Mouse (Mus musculus) embryo, embryonic 10.5 days (tissue): ENCODE results near the gene Jph3.

Experiments used
- DNase-seq: peaks from one replicate; pipeline ENCODE4 v3.0.0-alpha.2; 2015; ENCODE audit warnings: low spot score

Jph3 gene

DNA sequence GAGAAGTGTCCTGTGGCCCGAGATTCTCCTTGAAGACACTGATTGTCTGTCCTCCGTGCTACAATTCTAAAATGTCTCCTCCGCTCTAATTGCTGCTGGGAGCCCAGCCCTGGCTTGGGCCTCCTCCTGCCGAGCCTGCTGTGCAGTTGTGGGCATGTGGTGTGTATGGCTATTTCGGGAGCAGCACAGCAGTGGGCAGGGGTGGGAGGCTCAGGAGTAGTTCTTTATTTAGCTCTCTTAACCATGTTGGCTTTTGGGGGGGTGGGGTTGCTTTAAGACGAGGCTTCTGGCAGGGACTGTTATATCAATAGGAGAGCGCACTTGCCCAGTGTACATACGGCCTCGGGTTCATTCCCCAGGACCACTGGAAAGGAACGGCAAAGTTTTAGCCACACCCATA is 57.1 kb downstream of the Jph3 start:
- DNase-seq, result no peak

DNA sequence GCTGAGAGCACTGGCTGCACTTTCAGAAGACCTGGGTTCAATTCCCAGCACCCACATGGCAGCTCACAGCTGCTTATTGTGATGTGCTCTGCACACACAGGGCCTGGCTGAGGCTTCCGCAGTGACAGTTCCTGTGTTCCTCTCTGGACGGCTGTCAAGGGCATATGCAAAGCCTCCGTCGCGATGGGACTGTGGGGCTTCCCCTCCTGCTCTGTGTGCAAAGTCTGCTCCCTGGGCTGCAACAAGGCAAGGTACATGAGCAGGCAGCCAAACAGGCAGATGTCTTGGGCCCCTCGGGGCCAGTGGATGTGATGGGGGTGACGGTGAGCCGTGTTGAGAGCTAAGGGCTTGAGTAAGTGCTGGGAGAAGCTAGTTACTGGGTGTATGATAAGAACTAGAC is 59.4 kb downstream of the Jph3 start:
- DNase-seq, result no peak

DNA sequence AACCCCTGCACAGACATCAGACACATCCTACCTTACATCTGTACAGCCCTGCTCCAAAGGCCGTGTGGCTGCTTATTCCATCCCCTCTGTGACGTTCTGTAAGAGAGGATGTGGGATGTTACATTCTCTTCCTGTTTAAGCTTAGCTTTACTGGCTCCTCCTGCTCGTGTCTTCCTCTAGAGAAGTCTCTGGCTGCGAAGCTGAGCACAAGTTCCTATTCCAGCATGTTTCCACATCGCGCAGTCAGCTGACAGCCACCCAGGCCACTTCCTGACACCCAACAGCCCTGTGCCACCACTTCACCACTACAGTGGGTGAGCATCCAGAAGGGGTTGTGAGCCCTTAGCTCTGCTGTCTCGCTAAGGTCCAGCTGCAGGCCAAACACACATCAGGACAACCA is 62.7 kb downstream of the Jph3 start:
- no peak for DNase-seq

DNA sequence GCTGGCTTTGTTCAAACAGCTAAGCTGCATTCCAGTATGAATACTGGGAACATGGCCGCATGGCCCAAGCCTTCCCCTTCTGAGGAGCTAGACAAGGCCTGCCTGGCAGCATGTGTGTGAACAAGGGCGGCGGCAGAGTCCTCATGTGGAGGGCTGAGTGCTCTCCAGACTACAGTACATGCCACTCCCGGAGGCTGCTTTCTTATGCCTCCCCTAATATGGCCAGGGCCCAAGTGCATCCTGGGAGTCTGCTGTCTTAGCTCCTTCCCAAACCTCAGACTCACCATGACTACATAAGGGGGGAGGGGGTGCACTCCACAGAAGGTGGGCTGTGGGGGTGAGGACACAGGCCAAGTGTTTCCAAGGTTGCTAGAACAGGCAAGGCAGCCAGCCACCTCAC is 63.2 kb downstream of the Jph3 start:
- no peak for DNase-seq

DNA sequence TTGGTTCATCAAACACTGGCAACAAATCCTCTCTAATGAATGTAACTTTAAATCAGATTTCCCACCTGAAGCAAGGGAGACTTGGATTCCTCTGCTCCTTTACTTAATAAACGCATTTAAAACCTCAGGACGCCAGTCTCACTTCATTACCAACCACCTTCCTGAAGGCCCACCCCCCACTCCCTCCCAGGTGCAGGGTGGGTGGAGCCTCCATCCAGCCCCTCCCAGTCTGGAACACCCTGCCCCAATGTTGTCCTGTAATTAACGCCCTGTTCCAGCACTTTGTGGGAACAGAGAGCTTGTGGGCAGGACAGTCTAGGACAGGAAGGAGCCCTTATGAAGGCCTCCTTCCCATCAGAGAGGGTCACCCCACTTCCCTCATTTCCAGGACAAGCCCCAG is 64.7 kb downstream of the Jph3 start:
- DNase-seq, result no peak

DNA sequence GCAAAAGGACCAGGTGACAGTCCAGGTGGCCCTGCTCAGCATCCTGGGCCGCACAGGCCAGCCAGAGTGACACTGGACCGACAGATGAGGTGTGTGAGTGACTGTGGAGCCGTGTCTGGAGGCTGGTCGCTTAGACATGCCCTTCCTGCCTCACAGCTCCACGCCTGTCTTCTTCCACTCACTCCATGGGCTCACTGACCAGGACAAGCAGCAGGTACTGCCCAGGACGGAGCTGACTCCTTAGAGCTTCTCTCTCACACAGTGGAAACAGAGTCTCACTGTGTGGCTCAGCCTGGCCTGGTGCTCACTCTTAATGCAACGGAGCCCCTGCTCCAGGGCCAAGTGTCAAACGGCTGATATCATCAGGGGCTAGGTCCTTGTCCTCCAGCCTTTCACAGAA is 66.0 kb downstream of the Jph3 start:
- no peak for DNase-seq

DNA sequence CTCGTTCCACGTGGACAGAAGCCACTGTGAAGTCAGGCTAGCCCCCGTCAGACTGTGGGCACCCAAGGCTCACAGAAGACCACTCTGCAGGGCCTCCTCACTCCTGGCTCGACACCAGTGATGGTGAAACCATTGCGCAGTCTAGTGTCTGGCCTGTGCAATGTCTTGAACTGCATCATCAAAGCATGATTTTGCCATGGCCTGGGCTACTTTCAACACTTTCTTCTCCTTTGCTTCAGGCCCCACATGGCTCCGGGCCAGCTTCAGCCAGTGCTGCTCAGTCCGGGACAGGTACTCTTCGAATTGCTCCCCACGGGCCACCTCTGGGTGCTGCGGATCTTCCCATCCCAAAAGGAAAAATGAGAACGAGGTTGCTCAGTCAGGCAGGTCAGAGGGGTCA is 67.0 kb downstream of the Jph3 start:
- DNase-seq, result no peak

DNA sequence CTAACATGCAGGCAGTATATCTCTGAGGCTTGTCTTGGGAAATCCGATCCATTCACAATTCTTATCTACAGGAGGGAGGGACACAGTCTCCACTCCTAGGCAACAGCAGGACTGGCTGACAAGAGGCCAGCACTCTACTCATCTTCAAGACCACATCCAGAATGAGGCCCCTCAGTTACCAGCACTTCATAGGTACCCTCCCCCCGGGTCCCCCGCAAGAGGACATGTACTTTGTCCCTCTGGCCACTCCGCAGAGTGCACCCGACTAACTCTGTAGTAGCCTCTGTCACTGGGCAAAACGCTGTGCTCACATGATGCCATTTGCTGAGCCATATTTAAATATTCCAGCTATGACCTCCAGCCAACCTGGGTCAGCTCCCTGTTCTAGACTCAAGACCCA is 69.0 kb downstream of the Jph3 start:
- DNase-seq, result no peak

DNA sequence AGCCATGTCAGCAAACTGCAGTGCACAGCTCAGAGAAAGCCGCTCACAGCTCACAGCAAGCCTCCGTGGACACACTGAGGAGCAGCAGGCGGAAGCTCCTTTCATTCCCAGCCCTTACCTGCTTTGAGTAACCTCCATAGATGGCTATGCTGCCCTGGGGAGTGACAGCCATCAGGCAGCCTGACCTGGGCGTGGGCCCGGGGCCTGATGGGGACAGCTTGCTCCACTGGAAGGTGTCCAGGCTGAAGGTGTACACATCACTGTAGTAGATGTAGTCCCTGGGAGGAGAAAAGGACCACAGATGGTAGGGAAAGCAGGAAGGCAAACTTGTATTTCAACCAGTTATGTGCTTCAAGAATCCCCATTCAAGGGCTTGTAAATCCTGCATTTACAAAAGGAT is 75.4 kb downstream of the Jph3 start:
- no peak for DNase-seq

DNA sequence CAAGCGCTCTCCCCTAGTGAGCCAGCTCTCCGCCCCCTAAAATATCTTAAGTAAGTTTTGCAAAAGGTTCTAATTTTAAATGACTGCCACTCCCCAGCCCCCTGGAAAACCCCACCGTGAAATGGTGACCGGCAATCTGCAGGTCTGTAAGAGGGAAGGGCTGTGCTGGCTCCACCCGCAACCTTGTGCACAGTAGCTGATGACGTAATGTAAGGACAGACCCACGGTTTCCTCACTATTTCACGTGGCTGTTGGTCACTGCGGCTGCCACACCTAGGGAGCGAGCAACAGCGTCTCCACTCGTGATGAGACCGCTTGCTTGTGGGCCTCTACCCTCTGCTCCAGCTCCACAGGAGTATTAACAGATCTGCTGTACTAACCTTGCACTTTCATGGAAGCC is 76.7 kb downstream of the Jph3 start:
- DNase-seq, result no peak

DNA sequence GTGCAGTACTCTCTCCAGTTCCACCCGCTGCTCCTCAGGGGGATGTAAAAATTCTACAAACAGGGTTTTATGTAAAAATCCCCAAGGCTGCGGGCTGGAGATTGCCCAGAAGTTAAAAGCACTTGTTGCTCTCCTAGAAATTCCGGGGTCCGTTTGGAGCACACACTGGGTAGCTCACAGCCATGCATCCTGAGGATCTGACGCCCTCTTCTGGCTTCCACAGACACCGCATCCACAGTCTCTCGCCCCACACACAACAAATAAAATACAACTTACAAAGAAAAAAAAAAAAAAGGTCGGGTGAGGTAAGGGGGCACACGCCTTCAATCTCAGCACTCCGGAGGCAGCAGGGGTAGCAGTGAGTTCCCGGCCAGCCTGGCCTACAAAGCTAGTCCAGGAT is 78.6 kb downstream of the Jph3 start:
- no peak for DNase-seq

DNA sequence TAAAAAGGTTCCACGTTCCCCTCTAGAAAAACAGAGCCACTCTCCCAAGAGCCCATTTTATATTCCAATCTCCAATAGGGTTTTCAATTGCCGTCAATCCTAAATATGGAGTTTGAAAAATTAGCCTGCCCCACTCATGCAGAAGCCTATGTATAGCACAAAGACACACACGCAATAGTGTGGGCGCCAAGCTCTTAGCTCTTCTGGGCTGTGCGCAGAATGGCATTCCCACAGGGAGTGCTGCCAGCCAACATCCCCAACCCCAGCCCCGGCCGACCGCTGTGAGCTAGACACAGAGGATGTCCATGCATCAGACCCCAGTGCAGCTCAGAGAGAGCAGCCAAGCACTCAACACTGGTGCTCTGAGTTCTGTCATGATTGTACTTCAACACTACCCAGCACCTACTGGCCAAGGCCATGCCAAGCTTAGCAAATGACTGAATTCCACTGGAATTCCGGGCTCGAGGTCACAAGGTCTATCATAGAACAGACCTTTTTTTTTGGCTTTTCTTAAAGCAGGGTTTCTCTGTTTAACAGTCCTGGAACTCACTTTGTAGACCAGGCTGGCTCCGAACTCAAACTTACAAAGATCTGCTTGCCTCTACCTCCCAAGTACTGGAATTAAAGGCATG is 80.2 kb downstream of the Jph3 start:
- DNase-seq, result no peak

DNA sequence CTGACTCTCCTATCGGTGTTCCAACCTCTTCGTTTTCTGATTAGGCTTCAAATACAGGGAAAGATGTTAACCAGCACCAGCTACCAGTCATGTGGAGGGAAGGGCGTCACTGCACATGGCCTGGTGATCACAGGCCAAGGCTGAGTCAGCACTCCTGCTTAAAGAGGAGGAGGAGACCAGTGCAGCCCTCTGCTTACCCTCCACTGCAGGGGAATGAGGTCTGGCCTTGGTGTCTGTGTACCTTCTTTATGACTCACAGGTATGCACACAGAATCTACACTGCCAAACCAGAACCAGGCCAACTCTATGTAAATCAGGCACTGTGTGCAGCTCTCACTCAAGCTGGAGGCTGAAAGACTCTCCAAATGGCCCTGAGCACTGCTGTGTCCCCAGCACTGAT is 82.1 kb downstream of the Jph3 start:
- no peak for DNase-seq

DNA sequence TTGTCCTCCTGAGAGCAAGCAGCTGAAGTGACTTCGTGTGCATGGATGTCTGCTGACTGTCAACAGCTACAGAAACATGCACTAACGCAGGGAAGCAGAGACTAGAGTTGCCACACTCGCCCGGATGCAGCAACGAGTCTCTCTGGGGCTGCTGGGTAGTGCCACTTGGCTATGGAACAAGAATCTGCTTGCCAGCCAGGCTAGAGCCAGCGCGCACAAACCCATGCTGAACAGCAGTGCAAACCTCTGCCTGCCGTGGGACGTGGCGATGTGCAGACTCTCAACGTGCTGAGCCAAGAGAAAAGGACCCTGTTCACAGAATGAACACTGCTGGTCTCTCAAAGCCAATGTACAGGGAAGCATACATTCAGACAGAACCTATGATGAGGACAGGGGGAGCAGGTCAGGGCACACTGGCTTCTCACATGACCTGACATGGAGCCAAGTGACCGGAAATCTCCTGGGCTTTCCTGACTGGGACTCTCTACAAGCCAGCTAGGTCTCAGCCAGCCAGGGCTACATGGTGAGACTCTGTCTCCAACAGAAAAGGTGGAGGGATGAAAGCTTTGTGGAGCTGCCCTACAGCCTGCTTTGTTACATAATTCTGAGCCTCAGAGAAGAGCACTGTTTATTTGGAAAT is 82.6 kb downstream of the Jph3 start:
- no peak for DNase-seq

DNA sequence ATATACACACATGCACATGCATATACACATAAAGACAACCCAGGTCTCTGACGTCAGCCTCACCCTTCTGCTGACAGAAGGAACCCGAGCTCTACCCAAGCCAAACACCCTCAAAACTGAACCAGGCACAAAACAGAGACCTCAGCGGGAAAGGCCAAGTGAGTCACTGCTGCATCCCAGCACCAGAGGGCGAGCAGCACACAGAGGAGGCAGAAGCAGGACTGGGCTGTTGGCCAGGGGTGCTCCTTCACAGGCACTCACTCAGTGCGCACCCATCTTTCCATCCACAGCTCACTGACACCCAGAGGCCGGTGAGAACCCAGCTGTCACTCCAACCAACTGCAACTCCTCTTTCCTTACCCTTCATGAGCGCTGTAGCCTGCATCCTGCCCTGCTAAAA is 88.8 kb downstream of the Jph3 start:
- DNase-seq, result no peak

DNA sequence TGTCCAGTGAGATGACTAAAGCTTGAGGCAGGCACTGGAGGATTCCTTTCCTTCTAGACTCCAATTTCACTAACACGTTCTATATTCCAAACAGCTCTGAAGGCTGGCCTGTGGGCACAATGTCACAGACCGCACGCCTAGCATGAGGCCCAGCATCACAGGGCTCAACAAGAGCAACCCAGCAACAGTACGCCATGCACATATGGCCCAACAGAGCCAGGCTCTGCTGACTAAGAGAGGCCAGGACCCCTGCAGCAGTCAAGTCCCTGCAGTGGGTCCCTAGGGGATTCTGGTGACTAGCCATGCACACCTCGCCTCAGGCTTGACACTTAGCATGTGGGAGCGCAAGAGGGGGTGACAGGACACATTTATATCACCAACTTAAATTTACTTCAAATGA is 91.4 kb downstream of the Jph3 start:
- no peak for DNase-seq

DNA sequence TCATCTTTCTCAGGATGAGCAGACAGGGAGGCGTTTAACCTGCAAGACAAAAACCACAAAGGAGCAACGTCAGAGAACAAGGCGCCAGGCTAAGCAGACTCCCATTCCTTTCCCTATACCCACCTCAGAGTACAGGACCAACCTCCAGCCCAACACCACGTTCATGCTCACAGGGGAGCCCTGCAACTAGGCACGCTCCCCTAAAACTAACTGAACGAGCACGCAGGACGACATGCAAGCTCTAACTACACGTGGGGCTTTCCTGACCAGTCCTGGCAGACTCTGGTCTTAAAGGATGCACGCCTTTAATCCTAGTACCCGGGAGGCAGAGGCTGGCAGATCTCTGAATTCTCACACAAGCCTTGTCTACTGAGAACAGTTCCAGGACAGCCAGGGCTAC is 91.9 kb downstream of the Jph3 start:
- DNase-seq, result no peak

DNA sequence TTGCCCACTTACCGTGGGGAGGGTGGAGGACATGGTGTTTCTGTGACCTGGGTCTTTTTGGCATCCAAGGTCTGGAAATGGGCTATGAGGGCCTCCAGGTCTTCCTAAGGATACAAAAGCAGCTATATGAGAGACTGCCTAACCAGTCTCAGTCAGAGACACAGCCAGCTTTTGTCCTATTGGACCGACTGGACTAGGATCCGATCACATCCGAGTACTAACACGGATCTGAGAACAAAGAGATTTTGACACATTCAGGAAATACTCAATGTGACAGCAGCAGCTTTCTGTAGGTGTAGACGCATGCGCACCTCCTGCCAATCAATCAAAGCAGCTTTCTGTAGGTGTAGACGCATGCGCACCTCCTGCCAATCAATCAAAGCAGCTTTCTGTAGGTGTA is 92.3 kb downstream of the Jph3 start:
- no peak for DNase-seq

DNA sequence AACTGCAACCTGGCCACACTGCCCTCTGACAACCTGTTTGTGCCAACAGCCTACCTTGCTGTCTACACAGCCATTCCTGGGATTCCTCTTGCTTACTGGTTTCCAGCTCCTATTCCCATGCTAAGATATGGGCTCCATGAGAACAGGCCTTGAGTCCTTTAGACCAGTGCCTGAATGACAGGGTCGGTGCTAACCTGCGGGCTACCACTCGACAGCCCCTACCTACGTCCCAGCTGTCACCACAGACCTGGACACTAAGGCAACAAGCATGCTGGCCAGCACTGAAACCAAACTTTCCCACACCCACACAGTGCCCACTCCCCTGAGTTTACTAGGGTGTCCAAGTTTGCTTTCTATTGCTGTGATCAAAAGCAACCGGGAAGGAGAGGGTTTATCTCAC is 98.3 kb downstream of the Jph3 start:
- no peak for DNase-seq

DNA sequence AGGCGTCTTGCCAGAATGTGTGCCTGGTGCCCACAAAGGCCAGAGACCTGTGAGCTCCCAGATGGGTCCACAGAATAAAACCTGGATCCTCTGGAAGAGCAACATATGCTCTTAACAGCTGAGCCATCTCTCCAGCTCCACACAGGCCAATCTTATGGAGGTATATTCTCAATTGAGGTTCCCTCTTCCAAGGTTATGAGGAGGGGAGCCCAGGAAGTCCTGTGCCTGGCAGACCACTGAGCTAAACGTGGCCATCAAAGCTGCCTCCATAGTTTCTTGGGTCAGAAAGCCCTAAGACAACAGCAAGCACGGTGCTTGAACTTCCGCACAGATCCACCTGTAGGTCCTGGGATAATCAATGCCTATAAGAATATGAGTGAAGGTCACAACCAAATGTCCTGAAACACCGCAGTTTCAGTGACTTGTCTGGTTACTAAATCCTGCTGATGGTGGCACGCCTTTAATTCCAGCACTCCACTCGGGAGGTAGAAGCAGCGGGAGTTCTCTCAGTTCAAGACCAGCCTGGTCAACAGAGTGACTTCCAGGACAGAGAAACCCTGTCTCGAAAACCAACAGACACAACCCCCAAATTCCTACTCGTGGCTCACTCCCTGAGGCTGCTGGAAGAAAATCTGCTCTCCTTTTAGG is 99.1 kb downstream of the Jph3 start:
- DNase-seq, result no peak

DNA sequence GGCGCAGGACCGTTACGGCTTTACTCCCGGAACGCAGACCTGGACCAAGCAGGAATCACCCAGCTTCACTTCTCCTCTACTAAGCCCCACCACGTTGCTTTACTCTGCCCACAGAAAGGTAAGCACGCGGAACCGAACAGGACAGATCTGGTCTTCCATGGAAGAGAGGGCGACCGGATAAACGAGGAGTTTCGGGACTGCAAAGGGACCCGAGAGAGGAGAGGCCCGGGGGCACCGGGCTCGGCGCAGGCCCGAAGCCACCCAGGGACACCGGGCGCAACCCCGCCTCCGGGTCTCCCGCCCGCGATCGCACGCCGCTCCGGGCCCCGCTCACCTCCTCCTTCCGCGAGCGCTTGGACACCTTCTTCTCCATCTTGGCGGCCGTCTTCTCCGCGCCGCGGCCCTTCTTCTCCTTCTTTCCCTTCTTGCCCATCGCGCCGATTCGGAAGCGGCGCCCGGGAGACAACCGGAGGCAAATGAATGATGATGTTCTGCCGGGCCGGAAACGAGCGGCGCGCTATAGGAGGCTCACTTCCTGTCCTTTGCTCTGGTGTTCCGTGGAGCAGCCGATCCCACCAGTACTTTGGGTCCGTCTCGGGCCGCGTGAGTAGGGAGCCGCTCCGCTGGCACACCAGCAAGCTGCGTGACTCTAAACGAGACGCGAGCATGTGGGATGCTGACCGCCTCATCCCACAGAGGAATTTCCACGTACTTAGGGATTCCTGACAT is 99.8 kb downstream of the Jph3 start, which contains the start of gene Klhdc4:
Klhdc4 (minus strand) TSS at position 522 of the 729 bp plus-strand sequence.
- peak; percentile 95 for DNase-seq

DNA sequence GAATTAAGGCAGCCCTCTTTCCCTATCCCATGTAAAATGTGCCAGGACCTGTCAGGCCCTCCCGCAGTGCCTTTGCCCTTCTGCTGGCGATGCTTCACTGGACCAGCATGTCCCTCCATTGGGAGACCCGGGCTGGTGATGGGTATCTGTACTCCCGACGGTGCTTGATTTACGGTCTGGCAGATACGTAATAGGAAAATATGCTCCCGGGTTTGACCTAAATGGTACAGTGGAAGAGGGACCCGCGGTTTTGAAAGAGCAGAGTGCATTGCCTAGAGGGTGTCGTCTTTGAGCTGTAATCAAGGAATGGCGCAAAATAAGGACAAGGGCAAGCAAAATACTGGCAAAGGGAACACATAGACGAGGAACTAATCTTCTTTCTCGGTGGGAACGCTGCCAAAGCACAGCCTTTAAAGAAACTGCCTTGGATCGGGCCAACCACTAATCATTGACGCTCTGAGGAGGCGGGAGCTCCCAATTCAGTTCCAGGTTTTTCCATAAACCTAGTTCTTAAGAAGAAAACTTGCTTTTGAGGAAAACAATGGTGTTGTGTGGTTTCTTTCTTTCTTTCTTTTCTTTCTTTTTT is 100.4 kb downstream of the Jph3 start:
- no peak for DNase-seq

DNA sequence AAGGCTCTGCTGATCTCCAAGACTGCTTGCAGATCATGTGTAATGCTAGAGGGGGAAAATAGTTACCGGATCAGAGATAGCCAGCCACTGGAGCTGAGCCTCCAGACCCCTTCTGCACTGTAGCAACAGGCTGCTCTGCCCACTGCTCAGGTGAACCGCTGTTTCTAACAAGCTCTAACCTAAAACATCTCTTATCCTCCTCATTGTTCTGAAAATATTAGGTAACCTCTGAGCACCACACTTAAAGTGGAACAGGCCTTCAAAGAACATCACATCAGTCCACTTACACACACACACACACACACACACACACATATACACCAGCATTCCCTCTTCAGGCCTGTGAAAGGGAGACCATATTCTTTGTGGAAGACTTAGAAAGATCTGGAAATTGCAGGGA is 102.6 kb downstream of the Jph3 start:
- no peak for DNase-seq
